Mouse (Mus musculus) left cerebral cortex, adult 11 months (tissue): ENCODE measurements at regions not wholly inside any gene's neighbourhood (a gene's known extent, or its start where the extent isn't known, plus 50 kb on each side); places are given as distances from the start of the nearest gene placed in this dataset.
A peak's percentile ranks its signal among the peaks of the same experiment; 100 is the strongest.

Experiments used
- DNase-seq: peaks from one replicate; pipeline ENCODE4 v3.0.0; 2022; ENCODE audit warnings: low spot score

GRCm38 (mm10) chr9:103924641-103925040 lies 77.7 kb upstream of the Nphp3 start:
- no peak for DNase-seq

GRCm38 (mm10) chr9:103925486-103925885 lies 76.9 kb upstream of the Nphp3 start:
- no peak for DNase-seq

GRCm38 (mm10) chr9:103928744-103929527 lies 73.4 kb upstream of the Nphp3 start:
- DNase-seq: no peak

- peak; percentile 13 for DNase-seq
Observed at GRCm38 (mm10) chr9:103938070-103938469, 64.3 kb upstream of the Nphp3 start.

GRCm38 (mm10) chr9:103940010-103940409 lies 62.3 kb upstream of the Nphp3 start:
- no peak for DNase-seq

- no peak for DNase-seq
Observed at GRCm38 (mm10) chr9:103940506-103940905, 61.8 kb upstream of the Nphp3 start.

GRCm38 (mm10) chr9:103941176-103941900 lies 61.0 kb upstream of the Nphp3 start:
- no peak for DNase-seq

- DNase-seq: no peak
Observed at GRCm38 (mm10) chr9:103941901-103942260, 60.5 kb upstream of the Nphp3 start.

GRCm38 (mm10) chr9:103945406-103945805 lies 56.9 kb upstream of the Nphp3 start:
- peak; percentile 38 for DNase-seq

GRCm38 (mm10) chr9:103951799-103952198 lies 50.5 kb upstream of the Nphp3 start:
- no peak for DNase-seq
